Mouse (Mus musculus) megakaryocyte, embryonic 14.5 days (primary cell): ENCODE results near the gene Tas2r119. TPM values are rescaled to one million over a fixed set of nuclear protein-coding genes. Genes with fewer than 3 reads are reported as not detected.

Experiments
- H3K27me3 ChIP-seq: replicated peaks from 2 replicates; pipeline ENCODE3; 2012; ENCODE audit warnings: inconsistent platforms
- H3K36me3 ChIP-seq: replicated peaks from 2 replicates; pipeline ENCODE3; 2012; ENCODE audit warnings: low read length, inconsistent platforms, mixed read lengths
- H3K4me1 ChIP-seq: 2 replicates; pipeline ENCODE4 v1.6.1; 2012; ENCODE audit warnings: inconsistent platforms
- H3K4me3 ChIP-seq: replicated peaks from 2 replicates; pipeline ENCODE3; 2012; ENCODE audit warnings: moderate library complexity, mild to moderate bottlenecking, inconsistent platforms
- H3K9me3 ChIP-seq: 2 replicates; pipeline ENCODE4 v1.6.1; 2012; ENCODE audit warnings: inconsistent platforms
- FLI1 ChIP-seq: IDR thresholded peaks from 2 replicates; pipeline ENCODE4 v1.6.1; 2012; ENCODE audit warnings: low read length, inconsistent platforms, mixed read lengths
- GATA1 ChIP-seq: IDR thresholded peaks from 3 replicates; pipeline ENCODE4 v1.6.1; 2012; ENCODE audit warnings: mixed read lengths, low read length, inconsistent platforms, borderline replicate concordance
- polyA plus RNA-seq: library from polyadenylated mRNA; stranded (reverse); fragments of >175 nt; gene quantifications from 2 replicates; pipeline ENCODE4 v1.2.3, GENCODE M21; 2012; ENCODE audit warnings: low replicate concordance; ENCODE audit not compliant: insufficient read depth

The Tas2r119 gene
- polyA plus RNA-seq, 1 experiment = not detected

DNA sequence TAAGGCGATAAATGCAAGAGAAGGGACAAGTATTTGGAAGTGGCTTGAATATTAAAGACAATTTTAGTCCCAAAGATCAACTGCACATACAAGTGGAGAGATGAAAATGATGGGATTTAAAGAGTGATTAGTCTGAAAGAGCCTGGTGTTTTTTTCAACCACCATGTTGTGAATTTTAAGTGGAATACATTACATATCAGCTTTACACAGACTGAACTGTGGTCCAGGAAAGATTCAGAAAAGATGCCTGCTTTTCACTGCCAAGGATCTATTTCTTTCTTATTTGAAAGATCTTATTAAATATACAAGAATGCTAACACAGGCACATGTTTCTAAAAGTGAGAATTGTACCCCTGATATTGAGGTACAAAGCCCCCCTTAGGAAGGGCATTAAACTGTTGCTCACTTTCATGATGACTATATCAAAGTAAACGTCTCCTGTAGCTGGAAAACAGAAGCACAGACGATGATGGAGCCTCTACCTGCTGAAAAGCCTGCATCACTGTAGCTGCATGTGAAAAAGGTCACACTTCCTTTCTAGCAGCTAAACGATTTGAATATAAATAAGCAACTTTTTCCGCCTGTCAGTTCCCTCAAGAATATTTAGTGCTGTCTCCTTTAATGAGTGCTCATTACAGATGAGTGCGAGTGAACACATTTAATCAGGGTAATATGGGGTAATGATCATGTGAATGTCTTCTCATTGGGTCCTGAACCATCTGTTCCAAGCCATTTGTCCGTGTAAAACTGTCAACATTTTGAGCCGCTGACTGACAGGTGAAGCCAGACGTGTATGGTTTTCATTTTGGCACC lies 4.7 kb upstream of the Tas2r119 start:
- Histone ChIP-seq H3K9me3 (peaks cover 14% of the 10 kb centered on the region; the same call in 1 of the 2 replicates), H3K4me1 (no peaks in the 10 kb centered on the region), H3K36me3 (no peaks in the 10 kb centered on the region), H3K4me3 (no peak overlapping the region), H3K27me3 (no peaks in the 10 kb centered on the region)
- TF ChIP-seq FLI1 (no peak), GATA1 (no peak)

DNA sequence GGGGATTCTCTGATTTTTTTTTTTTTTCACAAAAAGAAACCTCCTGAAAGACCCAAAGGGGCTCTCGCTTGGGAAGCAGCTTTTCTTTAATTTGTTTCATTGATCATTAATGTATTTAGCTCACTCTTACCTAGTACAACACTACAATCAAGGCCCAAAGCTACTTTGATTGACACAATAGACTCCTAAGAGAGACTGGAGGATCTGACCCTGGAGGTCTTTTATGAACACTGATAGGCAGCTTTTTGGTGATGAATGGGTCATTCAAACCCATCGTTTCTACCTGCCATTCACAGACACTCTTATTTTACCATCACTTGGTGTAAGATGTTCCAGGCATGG lies 4.1 kb upstream of the Tas2r119 start:
- Histone ChIP-seq H3K9me3 (peaks cover 14% of the 10 kb centered on the region; the same call in 1 of the 2 replicates), H3K4me1 (no peaks in the 10 kb centered on the region), H3K36me3 (no peaks in the 10 kb centered on the region), H3K27me3 (no peaks in the 10 kb centered on the region), H3K4me3 (no peak overlapping the region)
- no peak for TF ChIP-seq FLI1
- TF ChIP-seq GATA1 = no peak

DNA sequence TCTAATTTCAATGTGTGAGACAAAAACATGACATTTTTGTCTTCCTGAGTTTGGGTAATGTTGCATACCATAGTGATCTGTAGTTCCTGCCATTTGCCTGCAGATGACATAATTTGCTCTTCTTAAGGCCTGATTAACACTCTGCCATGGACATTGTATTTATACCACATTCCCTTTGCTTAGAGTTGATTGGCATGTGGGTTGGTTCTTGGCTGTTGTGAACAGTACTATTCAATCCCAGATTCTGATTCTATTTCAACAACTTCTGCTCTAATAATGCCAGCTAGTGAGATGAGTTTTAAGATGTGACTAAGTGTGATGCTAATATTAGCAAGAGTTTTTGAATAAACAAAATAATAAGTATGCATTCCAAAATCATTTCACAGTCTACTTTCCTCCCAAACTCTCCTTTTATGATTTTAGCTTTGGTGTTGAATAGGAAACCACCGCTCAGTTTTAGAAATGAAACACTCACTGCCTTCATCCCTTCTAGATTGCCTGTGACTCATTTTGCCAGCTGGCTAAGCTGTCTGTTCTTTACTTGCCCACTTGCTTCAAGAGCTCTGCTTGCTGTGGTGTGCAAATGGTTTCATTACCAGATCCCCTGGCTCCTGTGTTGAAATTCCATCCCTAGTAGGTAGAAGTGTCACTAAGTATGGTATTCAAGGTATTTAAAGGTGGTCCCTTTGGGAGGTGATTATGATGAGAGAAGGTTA lies 3.1 kb downstream of the Tas2r119 start:
- TF ChIP-seq FLI1 (no peak), GATA1 (no peak)
- no peaks in the 10 kb centered on the region for H3K4me1 ChIP-seq
- H3K27me3 ChIP-seq = no peaks in the 10 kb centered on the region
- peaks cover 11% of the 10 kb centered on the region; the same call in 1 of the 2 replicates for H3K9me3 ChIP-seq
- H3K4me3 ChIP-seq = no peak overlapping the region
- no peaks in the 10 kb centered on the region for H3K36me3 ChIP-seq

DNA sequence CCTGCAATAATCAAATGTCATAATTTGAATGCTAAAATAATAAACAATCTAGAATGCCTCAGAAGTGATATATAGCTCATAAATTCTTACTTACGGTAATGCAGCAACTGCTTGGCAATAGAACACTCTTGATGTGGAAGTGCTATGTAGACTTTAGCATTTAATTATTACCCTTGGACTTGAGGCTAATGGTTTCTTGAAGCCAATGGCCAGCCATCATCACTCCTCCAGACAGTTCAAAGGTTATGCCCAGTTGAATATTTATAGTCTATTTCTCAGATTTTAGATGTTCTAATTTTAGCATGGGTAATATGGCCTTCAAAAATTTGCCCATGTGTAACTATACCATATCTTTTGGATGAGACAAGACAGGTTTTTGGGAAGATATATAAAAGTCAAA lies 4.9 kb downstream of the Tas2r119 start:
- no peak for TF ChIP-seq FLI1
- TF ChIP-seq GATA1 = no peak
- H3K4me3 ChIP-seq = no peak overlapping the region
- H3K36me3 ChIP-seq = no peaks in the 10 kb centered on the region
- peaks cover 2% of the 10 kb centered on the region; the same call in 1 of the 2 replicates for H3K9me3 ChIP-seq
- no peaks in the 10 kb centered on the region for H3K4me1 ChIP-seq
- H3K27me3 ChIP-seq = no peaks in the 10 kb centered on the region

DNA sequence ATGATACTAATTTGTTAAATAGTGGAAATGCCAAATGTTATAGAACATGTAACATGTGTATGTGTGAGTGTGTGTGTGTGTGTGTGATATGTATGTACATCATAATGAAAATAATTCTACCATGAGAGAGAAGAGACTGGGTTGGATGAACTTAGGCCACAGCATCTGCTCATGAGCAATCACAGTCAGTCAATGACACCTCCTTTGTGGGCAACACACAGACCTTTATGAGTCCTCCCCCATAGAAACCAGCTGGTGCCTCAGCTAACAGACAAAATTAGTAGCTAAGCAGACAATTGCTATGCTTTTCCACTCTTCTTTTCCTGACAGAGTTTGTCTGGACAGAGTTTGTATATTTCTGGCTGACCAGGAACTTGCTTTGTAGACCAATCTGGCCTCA lies 7.9 kb downstream of the Tas2r119 start:
- no peaks in the 10 kb centered on the region for H3K4me1 ChIP-seq
- peaks cover 7% of the 10 kb centered on the region; the same call in 1 of the 2 replicates for H3K9me3 ChIP-seq
- TF ChIP-seq GATA1 = no peak
- no peak for TF ChIP-seq FLI1
- H3K36me3 ChIP-seq = no peaks in the 10 kb centered on the region
- no peaks in the 10 kb centered on the region for H3K27me3 ChIP-seq
- no peak overlapping the region for H3K4me3 ChIP-seq

DNA sequence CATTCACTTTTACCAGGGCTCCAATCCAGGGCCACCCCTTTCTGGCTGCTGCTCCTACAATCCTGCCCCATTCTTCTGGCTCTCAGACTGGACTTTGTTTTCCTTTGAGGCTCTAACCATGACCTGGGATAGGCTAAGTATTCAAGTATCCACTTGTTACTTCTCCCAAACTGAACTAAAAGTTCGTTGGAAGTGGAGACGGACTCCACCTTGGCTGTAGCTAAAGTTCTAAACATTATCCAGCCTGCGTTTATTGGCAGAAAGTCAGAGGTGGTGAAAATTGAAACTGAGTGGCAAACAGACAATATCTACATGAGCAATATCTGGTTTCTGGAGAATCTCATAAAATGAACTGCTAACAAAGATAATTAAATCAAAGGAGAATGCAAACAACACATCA lies 12.8 kb downstream of the Tas2r119 start:
- no peak for TF ChIP-seq FLI1
- TF ChIP-seq GATA1 = no peak
- H3K36me3 ChIP-seq = no peaks in the 10 kb centered on the region

DNA sequence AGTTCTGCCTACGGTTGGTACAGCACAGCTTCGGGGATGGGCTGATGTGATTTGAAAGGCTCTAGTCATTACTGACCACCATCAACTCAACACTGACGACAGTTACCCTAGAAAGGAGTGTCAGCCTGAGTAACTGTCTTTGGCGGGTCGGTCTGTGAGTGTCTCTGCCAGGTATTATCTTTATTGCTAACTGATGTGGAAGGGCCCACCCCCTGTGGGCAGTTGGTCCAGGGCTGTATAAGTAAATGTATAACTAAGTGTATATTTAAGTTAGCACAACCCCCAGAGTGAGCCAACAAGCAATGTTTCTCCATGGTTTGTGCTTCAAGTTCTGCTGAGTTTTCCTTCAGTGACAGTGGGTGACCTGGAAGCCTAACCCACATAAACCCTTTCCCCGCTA lies 13.3 kb downstream of the Tas2r119 start:
- Histone ChIP-seq H3K9me3 (peaks cover 19% of the 10 kb centered on the region; the same call in 1 of the 2 replicates), H3K27me3 (no peaks in the 10 kb centered on the region), H3K4me3 (no peak overlapping the region), H3K4me1 (no peaks in the 10 kb centered on the region), H3K36me3 (no peaks in the 10 kb centered on the region)
- TF ChIP-seq GATA1 = no peak
- TF ChIP-seq FLI1 = no peak

More for the DNA sequence above, 12.8 kb downstream of the Tas2r119 start:
- H3K9me3 ChIP-seq = peaks cover 17% of the 10 kb centered on the region; the same call in 1 of the 2 replicates
- H3K27me3 ChIP-seq = no peaks in the 10 kb centered on the region
- H3K4me3 ChIP-seq = no peak overlapping the region
- no peaks in the 10 kb centered on the region for H3K4me1 ChIP-seq

DNA sequence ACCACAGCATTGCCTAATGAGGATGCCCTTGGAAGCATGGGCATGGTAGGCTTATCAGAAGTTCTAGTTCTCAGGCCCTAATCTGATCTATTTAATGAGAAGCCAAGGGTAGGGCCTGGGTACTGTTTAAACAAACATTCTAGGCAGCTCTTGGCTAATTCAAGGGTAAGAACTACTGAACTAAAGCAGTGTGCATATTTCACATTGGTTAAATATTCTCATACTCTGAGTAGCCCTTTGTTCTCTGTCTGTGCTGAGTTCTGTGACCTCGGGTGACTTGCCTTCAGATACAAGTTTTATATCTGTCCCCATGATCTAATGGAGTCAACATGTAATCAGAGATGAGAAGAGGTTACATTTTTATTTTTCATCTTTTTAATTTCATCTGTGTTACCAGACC lies 15.9 kb downstream of the Tas2r119 start:
- Histone ChIP-seq H3K27me3 (no peaks in the 10 kb centered on the region), H3K4me1 (no peaks in the 10 kb centered on the region), H3K4me3 (no peak overlapping the region), H3K9me3 (peaks cover 17% of the 10 kb centered on the region; the same call in 1 of the 2 replicates), H3K36me3 (no peaks in the 10 kb centered on the region)
- TF ChIP-seq GATA1 (no peak), FLI1 (no peak)

DNA sequence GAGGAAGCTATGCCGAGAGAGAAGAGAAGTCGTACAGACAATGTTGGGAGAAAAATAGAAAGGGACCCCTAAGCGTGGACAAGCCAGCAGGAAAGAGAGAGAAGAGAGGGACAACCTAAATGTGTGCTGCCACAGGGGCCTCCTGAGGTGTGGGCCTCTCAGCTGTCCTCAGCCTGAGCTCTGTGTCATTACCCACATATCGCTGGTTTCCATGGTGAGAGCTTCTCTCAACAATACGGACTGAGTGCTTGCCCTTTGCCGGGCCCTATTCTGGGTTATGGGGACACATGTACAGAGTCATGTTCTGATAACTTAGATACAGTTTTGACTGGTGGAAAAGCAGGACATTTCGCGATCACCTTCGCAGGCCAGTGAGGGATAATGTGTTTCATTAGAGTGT lies 21.0 kb downstream of the Tas2r119 start:
- Histone ChIP-seq H3K4me1 (no peaks in the 10 kb centered on the region), H3K4me3 (no peak overlapping the region), H3K36me3 (no peaks in the 10 kb centered on the region), H3K9me3 (peaks cover 20% of the 10 kb centered on the region; the same call in 1 of the 2 replicates), H3K27me3 (no peaks in the 10 kb centered on the region)
- TF ChIP-seq FLI1 (no peak), GATA1 (no peak)

DNA sequence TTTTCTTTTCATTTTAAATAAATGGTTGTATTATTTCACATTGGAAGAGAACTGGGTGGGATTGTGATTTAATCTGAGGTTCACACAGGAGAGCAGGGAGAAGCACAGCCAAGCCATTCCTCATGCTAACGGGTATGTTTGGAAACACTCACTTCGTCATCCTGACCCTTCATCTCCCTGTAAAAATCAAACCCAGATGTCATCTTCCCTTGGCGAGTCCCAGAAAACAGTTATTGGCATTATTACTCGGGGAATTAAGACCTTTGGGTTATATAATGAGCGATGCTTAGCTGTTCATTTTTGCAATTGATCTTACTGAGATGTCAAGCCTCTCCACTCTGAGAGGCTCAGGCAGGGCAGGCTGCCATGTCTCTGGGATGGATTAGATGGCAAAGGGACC lies 21.5 kb downstream of the Tas2r119 start:
- no peaks in the 10 kb centered on the region for H3K36me3 ChIP-seq
- peaks cover 21% of the 10 kb centered on the region; the same call in 1 of the 2 replicates for H3K9me3 ChIP-seq
- TF ChIP-seq GATA1 (no peak), FLI1 (no peak)
- H3K27me3 ChIP-seq = no peaks in the 10 kb centered on the region
- no peaks in the 10 kb centered on the region for H3K4me1 ChIP-seq
- H3K4me3 ChIP-seq = no peak overlapping the region
